Mouse (Mus musculus) bone marrow macrophage, adult 2 months (primary cell): ENCODE data around the gene Cherp. TPM values are rescaled to one million over a fixed set of nuclear protein-coding genes. Genes with fewer than 3 reads are reported as not detected.

Experiments used
- H3K27ac ChIP-seq: 2 replicates; pipeline ENCODE4 v1.5.1; 2012; ENCODE audit warnings: low read depth, low read length; ENCODE audit not compliant: insufficient read depth
- H3K4me1 ChIP-seq: 2 replicates; pipeline ENCODE4 v1.6.1; 2012; ENCODE audit warnings: low read length; ENCODE audit not compliant: control insufficient read depth, insufficient read depth
- H3K4me3 ChIP-seq: 2 replicates; pipeline ENCODE4 v1.5.1; 2012; ENCODE audit warnings: mild to moderate bottlenecking, low read length, moderate library complexity; ENCODE audit not compliant: insufficient read depth
- CTCF ChIP-seq: IDR thresholded peaks from 2 replicates; pipeline ENCODE4 v1.5.1; 2012; ENCODE audit warnings: low read depth, mild to moderate bottlenecking, low read length, moderate library complexity
- POLR2A ChIP-seq: IDR thresholded peaks from 2 replicates; pipeline ENCODE4 v1.6.1; 2012; ENCODE audit warnings: mild to moderate bottlenecking, low read depth, low read length, borderline replicate concordance
- polyA plus RNA-seq: library from polyadenylated mRNA; stranded (reverse); fragments of >200 nt; gene quantifications from 2 replicates; pipeline ENCODE4 v1.2.4, GENCODE M21; 2012; ENCODE audit not compliant: missing spikeins, insufficient read depth, insufficient read length

The Cherp gene
- polyA plus RNA-seq, 1 experiment = 48.8 TPM

GRCm38 (mm10) chr8:72499521-72500284 lies 24.7 kb upstream of the Cherp start:
- Histone ChIP-seq H3K4me3 (no peak overlapping the region), H3K4me1 (peaks cover 3% of the 10 kb centered on the region), H3K27ac (no peak overlapping the region)
- no peak for TF ChIP-seq POLR2A
- no peak for TF ChIP-seq CTCF

GRCm38 (mm10) chr8:72498527-72498926 lies 23.5 kb upstream of the Cherp start:
- TF ChIP-seq POLR2A (no peak), CTCF (no peak)
- Histone ChIP-seq H3K4me1 (peaks cover 3% of the 10 kb centered on the region), H3K27ac (no peak overlapping the region), H3K4me3 (no peak overlapping the region)

- H3K4me3 ChIP-seq = no peak overlapping the region
- no peak for TF ChIP-seq POLR2A
- H3K27ac ChIP-seq = no peak overlapping the region
- peaks cover 3% of the 10 kb centered on the region for H3K4me1 ChIP-seq
These were observed 22.9 kb upstream of the Cherp start for GRCm38 (mm10) chr8:72497911-72498310.

- Histone ChIP-seq H3K4me3 (no peak overlapping the region), H3K27ac (no peak overlapping the region), H3K4me1 (peaks cover 6% of the 10 kb centered on the region)
- no peak for TF ChIP-seq POLR2A
- TF ChIP-seq CTCF = no peak
These were observed 21.2 kb upstream of the Cherp start for GRCm38 (mm10) chr8:72496217-72496616.

GRCm38 (mm10) chr8:72495411-72496111 lies 20.5 kb upstream of the Cherp start:
- TF ChIP-seq POLR2A (no peak), CTCF (no peak)
- H3K4me3 ChIP-seq = no peak overlapping the region
- H3K4me1 ChIP-seq = peaks cover 10% of the 10 kb centered on the region
- no peak overlapping the region for H3K27ac ChIP-seq

- Histone ChIP-seq H3K4me3 (peak overlapping the region; percentile 82), H3K4me1 (peaks cover 7% of the 10 kb centered on the region), H3K27ac (no peak overlapping the region)
- TF ChIP-seq CTCF (no peak), POLR2A (no peak)
These were observed 18.4 kb upstream of the Cherp start for GRCm38 (mm10) chr8:72493381-72493780.

GRCm38 (mm10) chr8:72492622-72493081 lies 17.6 kb upstream of the Cherp start:
- TF ChIP-seq POLR2A (no peak), CTCF (no peak)
- H3K4me3 ChIP-seq = peak overlapping the region; percentile 94
- H3K4me1 ChIP-seq = peaks cover 9% of the 10 kb centered on the region
- peak overlapping the region; percentile 26 for H3K27ac ChIP-seq

- H3K4me1 ChIP-seq = peaks cover 15% of the 10 kb centered on the region
- peak within 1 kb of the TSS; percentile 94 for H3K4me3 ChIP-seq
- no peak for TF ChIP-seq POLR2A
- no peak for TF ChIP-seq CTCF
- H3K27ac ChIP-seq = peak within 1 kb of the TSS; percentile 26
These were observed 16.9 kb upstream of the Cherp start, which contains the start of gene Slc35e1 for GRCm38 (mm10) chr8:72491680-72492621. Gene Slc35e1 (minus strand): TSS chr8:72492614.

- H3K4me1 ChIP-seq = peaks cover 25% of the 10 kb centered on the region
- no peak overlapping the region for H3K27ac ChIP-seq
- no peak overlapping the region for H3K4me3 ChIP-seq
- TF ChIP-seq POLR2A = no peak
- no peak for TF ChIP-seq CTCF
These were observed 16.0 kb upstream of the Cherp start for GRCm38 (mm10) chr8:72491017-72491416.

GRCm38 (mm10) chr8:72487014-72487413 lies 12.0 kb upstream of the Cherp start:
- H3K4me1 ChIP-seq = peaks cover 33% of the 10 kb centered on the region
- no peak for TF ChIP-seq CTCF
- no peak for TF ChIP-seq POLR2A
- H3K27ac ChIP-seq = peak overlapping the region; percentile 76
- H3K4me3 ChIP-seq = no peak overlapping the region
